Mouse (Mus musculus) midbrain, embryonic 12.5 days (tissue): ENCODE measurements around the gene Ccdc117. TPM values are rescaled to one million over a fixed set of nuclear protein-coding genes. Genes with fewer than 3 reads are reported as not detected.
A peak's percentile ranks its signal among the peaks of the same experiment; 100 is the strongest.

Experiments
- ATAC-seq: fragments of 200-750 bp; cut with Nextera tagmentation; 2 replicates; pipeline ENCODE4 v1.8.0; 2017; ENCODE audit warnings: low read depth, moderate TSS enrichment, moderate library complexity; ENCODE audit not compliant: low FRiP score
- H3K27ac ChIP-seq: fragments of 300-500 bp; sonication (generic); replicated peaks from 2 replicates; pipeline ENCODE4 v1.5.1; 2016; ENCODE audit warnings: mild to moderate bottlenecking
- H3K27me3 ChIP-seq: fragments of 300-500 bp; sonication (generic); 2 replicates; pipeline ENCODE4 v1.6.1; 2016; ENCODE audit warnings: mild to moderate bottlenecking
- H3K36me3 ChIP-seq: fragments of 300-500 bp; sonication (generic); 2 replicates; pipeline ENCODE4 v1.6.1; 2016
- H3K4me1 ChIP-seq: fragments of 300-500 bp; sonication (generic); 2 replicates; pipeline ENCODE4 v1.6.1; 2016
- H3K4me2 ChIP-seq: fragments of 300-500 bp; sonication (generic); replicated peaks from 2 replicates; pipeline ENCODE4 v1.6.1; 2016; ENCODE audit warnings: mild to moderate bottlenecking, moderate library complexity
- H3K4me3 ChIP-seq: fragments of 300-500 bp; sonication (generic); 2 replicates; pipeline ENCODE4 v1.5.1; 2016; ENCODE audit warnings: mild to moderate bottlenecking
- H3K9ac ChIP-seq: fragments of 300-500 bp; sonication (generic); replicated peaks from 2 replicates; pipeline ENCODE4 v1.6.1; 2016; ENCODE audit warnings: mild to moderate bottlenecking, moderate library complexity
- H3K9me3 ChIP-seq: fragments of 300-500 bp; sonication (generic); 2 replicates; pipeline ENCODE4 v1.6.1; 2016; ENCODE audit warnings: mild to moderate bottlenecking
- WGBS: fragments of 180-500 bp; shearing (Covaris S2); methylation state at CpG from one replicate; pipeline ENCODE4 v1.1.7; 2016; 5-methylcytosine and 5-hydroxymethylcytosine counted together
- polyA plus RNA-seq: library from polyadenylated mRNA; unstranded; fragments of >200 nt; fragmentation: Nextera tagmentation; extraction: Ambion mirVana; gene quantifications from 2 replicates; pipeline ENCODE4 v1.2.1, GENCODE M21; 2016

The Ccdc117 gene
- polyA plus RNA-seq, result 25.8 and 29.6 TPM in 2 replicates

DNA sequence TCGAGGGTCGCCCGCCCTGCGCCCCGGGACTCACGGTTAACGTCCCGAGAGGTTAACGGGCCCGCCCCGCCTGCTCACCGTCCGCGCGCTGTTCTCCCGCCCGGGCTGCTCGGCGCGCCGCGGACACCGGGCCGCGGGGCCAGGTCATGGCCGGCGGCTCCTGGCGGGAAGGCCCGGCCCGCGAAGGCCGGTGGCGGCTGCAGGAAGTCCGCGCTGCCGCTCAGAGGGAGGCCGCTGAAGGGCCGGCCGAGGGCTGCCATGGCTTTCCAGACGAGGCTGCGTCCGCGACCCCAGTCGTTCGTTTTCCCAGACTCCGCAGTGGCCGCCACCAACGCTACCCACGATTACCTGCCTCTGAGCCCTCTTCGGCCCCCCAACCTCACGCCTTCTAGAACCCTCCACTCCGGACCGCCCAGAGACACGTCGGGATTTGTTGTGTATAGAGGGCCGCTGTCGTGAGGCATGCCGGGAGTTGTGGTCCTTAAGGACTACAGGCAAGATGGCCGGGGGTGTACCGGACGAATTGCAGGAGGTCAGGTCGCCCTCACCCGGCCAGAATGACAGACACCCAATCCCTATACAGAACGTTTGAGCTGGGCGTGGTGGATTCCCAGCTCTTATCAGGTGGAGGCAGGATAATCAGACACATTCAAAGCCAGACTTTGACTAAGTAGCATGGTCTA, at the start of gene Ccdc117:
TSS of gene Ccdc117 (minus strand) at position 389 of the 683 bp plus-strand sequence.
- H3K27me3 ChIP-seq, result 0 out of 2 replicates have a peak, but pooled peaks cover 3% of the 10 kb centered on the region
- H3K4me2 ChIP-seq, result peak within 1 kb of the TSS; percentile 83
- H3K4me1 ChIP-seq, result peaks cover 14% of the 10 kb centered on the region
- H3K27ac ChIP-seq, result peak within 1 kb of the TSS; percentile 55
- peak; percentile 98 for ATAC-seq
- H3K9ac ChIP-seq, result peak within 1 kb of the TSS; percentile 76
- peaks cover 12% of the 10 kb centered on the region; the same call in 1 of the 2 replicates for H3K36me3 ChIP-seq
- no peaks in the 10 kb centered on the region for H3K9me3 ChIP-seq
- WGBS, result under 1% methylated on average over 65 of the region's 65 CpGs
- peak within 1 kb of the TSS; percentile 81 for H3K4me3 ChIP-seq

DNA sequence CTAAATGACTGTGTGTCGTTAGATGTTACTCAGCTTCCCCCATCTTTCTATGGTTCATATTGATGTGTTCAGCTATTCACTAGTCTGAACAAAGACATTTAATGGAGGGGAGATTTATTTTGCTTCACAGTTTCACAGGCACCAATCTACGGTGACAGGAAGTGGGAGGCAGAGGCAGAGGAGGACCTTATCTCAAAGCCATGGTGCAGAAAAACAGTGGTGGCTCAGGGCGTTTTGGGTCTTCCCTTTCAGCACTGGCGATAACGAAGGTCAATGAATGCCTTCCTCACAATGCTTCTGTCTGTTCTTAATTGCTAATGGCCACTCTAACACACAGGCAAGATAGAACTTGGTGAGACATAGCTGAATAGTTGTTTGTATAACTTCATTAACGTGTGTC, 33.1 kb upstream of the Ccdc117 start:
- ATAC-seq, result no peak
- no peaks in the 10 kb centered on the region for H3K9me3 ChIP-seq
- H3K27me3 ChIP-seq, result no peaks in the 10 kb centered on the region
- no peak overlapping the region for H3K27ac ChIP-seq
- no peaks in the 10 kb centered on the region for H3K36me3 ChIP-seq
- 82% methylated on average over 6 of the region's 6 CpGs for WGBS
- H3K4me1 ChIP-seq, result peaks cover 6% of the 10 kb centered on the region; the same call in 1 of the 2 replicates
- no peak overlapping the region for H3K4me3 ChIP-seq
- H3K4me2 ChIP-seq, result no peak overlapping the region
- no peak overlapping the region for H3K9ac ChIP-seq

DNA sequence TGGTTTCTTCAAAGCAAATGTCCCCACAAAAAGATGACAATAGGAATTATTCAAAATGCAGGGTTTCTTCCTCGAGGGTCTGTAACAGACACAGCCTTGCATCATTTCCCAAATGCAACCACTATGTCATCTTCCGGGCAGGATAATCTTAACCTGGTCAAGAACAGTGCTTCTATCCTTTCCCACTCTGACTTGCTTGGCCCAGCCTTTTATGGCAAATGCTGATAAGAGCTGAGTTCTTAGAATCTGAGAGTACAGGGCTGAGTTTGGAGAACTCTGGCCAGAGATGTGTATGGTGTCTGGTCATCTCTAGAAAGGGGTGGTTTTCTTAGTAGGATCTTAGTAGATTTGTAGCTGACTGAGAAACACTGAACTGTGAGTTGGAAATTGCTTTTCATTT, 31.8 kb upstream of the Ccdc117 start:
- no peak for ATAC-seq
- WGBS, result 85% methylated on average over 2 of the region's 2 CpGs
- Histone ChIP-seq H3K9me3 (no peaks in the 10 kb centered on the region), H3K4me2 (no peak overlapping the region), H3K27ac (no peak overlapping the region), H3K4me1 (peaks cover 6% of the 10 kb centered on the region; the same call in 1 of the 2 replicates), H3K36me3 (no peaks in the 10 kb centered on the region), H3K9ac (no peak overlapping the region), H3K27me3 (no peaks in the 10 kb centered on the region), H3K4me3 (no peak overlapping the region)

DNA sequence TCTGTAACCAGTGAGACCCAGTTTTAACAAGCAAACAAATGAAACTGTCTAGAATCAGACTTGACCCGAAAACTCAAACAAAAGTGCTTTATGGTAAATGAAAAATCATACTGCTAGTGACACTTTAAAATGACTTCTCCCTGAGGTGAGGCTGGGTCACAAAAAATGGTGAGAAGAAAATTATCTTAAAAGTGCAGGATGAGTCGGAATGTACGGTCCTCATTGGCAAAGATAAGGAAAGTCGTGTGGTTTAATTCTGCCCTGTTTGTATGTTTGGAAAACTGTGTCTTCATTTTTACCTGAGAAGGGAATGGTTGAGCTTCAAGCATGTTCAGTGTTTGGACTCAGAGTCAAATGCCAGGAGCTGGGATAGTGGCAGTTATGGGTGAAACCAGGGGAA, 29.9 kb upstream of the Ccdc117 start:
- Histone ChIP-seq H3K36me3 (no peaks in the 10 kb centered on the region), H3K4me3 (no peak overlapping the region), H3K27ac (no peak overlapping the region), H3K4me2 (no peak overlapping the region), H3K4me1 (no peaks in the 10 kb centered on the region), H3K9me3 (0 out of 2 replicates have a peak, but pooled peaks cover 3% of the 10 kb centered on the region), H3K9ac (no peak overlapping the region), H3K27me3 (no peaks in the 10 kb centered on the region)
- 97% methylated on average over 4 of the region's 4 CpGs for WGBS
- ATAC-seq, result no peak

DNA sequence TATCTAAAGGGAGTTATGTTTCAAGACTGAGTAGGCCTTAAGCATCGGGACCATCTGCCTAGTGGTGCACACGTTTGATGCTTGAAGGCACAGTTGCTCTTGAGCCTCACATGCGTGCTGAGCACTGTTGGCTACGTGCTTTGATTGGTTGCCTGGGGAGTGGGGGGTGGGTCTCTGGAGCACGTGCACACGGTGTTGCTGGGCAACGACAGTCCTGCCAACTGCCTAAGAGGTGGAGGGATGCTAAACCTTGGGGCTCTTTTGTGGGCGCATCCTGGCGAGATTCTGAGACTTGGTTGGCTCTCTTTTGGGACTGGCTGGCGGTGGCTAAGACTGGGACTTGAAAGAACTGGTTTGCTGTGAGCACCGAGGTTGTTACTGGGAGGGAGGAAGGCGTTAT, 27.5 kb upstream of the Ccdc117 start, which contains the start of gene Ankrd36:
TSS of gene Ankrd36 (plus strand) at position 211 of the 400 bp plus-strand sequence.
- Histone ChIP-seq H3K4me3 (no peak within 1 kb of the TSS), H3K9me3 (0 out of 2 replicates have a peak, but pooled peaks cover 3% of the 10 kb centered on the region), H3K4me2 (no peak within 1 kb of the TSS), H3K9ac (no peak within 1 kb of the TSS), H3K27ac (no peak within 1 kb of the TSS), H3K36me3 (no peaks in the 10 kb centered on the region), H3K27me3 (no peaks in the 10 kb centered on the region), H3K4me1 (no peaks in the 10 kb centered on the region)
- no peak for ATAC-seq
- WGBS, result 76% methylated on average over 12 of the region's 12 CpGs

DNA sequence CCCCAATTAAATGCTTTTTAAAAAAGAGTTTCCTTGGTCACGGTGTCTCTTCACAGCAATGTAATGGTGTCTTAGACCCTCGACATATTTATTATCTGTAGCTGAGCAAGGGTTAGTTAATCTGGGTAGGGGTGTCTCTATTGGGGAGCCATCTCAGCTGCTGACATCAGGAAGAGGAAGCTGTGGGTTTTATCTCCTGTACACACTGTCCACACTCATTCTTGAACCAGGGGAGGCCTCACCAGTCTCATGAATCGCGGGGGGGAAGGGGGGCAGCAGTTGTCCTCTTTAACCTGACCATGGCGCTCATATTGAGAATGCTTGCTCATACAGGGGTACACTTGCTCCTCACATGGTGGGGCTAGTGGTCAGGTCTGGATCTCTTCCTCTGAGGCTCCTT, 26.1 kb upstream of the Ccdc117 start:
- H3K4me3 ChIP-seq, result no peak overlapping the region
- H3K4me1 ChIP-seq, result peaks cover under 1% of the 10 kb centered on the region; the same call in 1 of the 2 replicates
- no peak overlapping the region for H3K27ac ChIP-seq
- H3K4me2 ChIP-seq, result no peak overlapping the region
- no peaks in the 10 kb centered on the region for H3K36me3 ChIP-seq
- no peak overlapping the region for H3K9ac ChIP-seq
- no peak for ATAC-seq
- 86% methylated on average over 5 of the region's 5 CpGs for WGBS
- 0 out of 2 replicates have a peak, but pooled peaks cover 4% of the 10 kb centered on the region for H3K27me3 ChIP-seq
- H3K9me3 ChIP-seq, result 0 out of 2 replicates have a peak, but pooled peaks cover 3% of the 10 kb centered on the region

DNA sequence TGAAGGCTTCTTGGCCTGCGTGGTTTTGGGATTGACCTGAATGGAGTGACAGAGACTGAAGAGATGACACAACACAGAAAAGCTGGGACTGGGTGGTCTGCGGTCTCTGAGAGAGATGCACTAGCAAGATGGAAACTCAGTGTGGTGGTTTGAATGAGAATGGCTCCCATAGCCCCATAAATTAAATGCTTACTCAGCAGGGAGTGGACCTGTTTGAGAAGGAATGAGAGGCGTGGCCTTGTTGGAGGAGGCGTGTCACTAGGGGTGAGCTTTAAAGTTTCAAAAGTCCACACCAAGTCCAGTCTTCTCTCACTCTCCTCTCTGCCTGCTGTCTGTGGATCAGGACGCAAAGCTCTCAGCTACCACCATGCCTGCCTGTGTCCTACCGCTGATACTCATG, 25.7 kb upstream of the Ccdc117 start:
- no peaks in the 10 kb centered on the region for H3K36me3 ChIP-seq
- 0 out of 2 replicates have a peak, but pooled peaks cover 4% of the 10 kb centered on the region for H3K27me3 ChIP-seq
- ATAC-seq, result no peak
- H3K9me3 ChIP-seq, result 0 out of 2 replicates have a peak, but pooled peaks cover 3% of the 10 kb centered on the region
- no peak overlapping the region for H3K4me2 ChIP-seq
- H3K27ac ChIP-seq, result no peak overlapping the region
- H3K4me3 ChIP-seq, result no peak overlapping the region
- H3K9ac ChIP-seq, result no peak overlapping the region
- 92% methylated on average over 6 of the region's 6 CpGs for WGBS
- H3K4me1 ChIP-seq, result peaks cover 5% of the 10 kb centered on the region

DNA sequence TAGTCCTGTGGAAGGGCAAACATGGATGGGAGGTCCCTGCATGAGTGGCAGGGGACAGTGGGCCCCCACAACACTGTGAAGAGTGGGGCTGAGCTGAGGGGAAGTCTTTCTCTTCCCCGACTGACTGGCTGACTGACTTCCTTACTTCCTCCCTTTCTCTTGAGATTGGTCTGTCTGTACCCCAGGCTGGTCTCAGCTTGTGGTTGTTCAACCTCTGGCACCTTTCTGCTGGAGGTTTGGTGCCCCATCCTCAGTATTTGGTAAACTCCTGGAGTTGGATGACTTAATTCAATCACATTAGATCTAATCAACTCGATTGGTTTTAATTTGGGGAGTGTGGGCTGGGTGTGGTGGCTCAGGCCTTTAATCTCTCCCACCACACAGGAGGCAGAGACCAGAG, 24.5 kb upstream of the Ccdc117 start:
- Histone ChIP-seq H3K4me1 (peaks cover 5% of the 10 kb centered on the region), H3K4me3 (no peak overlapping the region), H3K27me3 (peaks cover 6% of the 10 kb centered on the region; the same call in 1 of the 2 replicates), H3K4me2 (no peak overlapping the region), H3K9ac (no peak overlapping the region), H3K27ac (no peak overlapping the region), H3K36me3 (no peaks in the 10 kb centered on the region), H3K9me3 (0 out of 2 replicates have a peak, but pooled peaks cover 3% of the 10 kb centered on the region)
- WGBS, result 78% methylated on average over 2 of the region's 2 CpGs
- ATAC-seq, result no peak

DNA sequence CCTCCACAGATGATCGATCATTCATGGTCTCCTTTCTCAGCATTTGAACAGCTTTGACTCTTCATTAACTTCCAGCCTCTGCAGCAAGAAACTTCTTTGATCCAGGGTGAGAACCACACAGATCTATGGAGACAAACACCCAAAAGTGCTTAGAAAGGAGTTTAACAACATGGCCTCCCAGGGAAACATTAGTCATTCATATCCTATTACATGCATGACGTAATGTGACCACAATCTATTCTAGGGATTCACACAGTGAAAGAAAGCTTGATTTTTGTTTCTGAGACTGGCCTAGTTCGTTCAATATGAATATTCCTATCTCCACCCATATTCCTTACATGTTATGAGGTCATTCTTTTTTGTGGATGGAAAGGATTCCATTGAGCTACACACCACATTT, 23.6 kb upstream of the Ccdc117 start:
- Histone ChIP-seq H3K9ac (no peak overlapping the region), H3K27ac (no peak overlapping the region), H3K27me3 (peaks cover 7% of the 10 kb centered on the region; the same call in 1 of the 2 replicates), H3K4me1 (peaks cover 5% of the 10 kb centered on the region), H3K36me3 (no peaks in the 10 kb centered on the region), H3K9me3 (0 out of 2 replicates have a peak, but pooled peaks cover 3% of the 10 kb centered on the region), H3K4me2 (no peak overlapping the region), H3K4me3 (no peak overlapping the region)
- ATAC-seq, result no peak
- WGBS, result 78% methylated on average over 3 of the region's 3 CpGs

DNA sequence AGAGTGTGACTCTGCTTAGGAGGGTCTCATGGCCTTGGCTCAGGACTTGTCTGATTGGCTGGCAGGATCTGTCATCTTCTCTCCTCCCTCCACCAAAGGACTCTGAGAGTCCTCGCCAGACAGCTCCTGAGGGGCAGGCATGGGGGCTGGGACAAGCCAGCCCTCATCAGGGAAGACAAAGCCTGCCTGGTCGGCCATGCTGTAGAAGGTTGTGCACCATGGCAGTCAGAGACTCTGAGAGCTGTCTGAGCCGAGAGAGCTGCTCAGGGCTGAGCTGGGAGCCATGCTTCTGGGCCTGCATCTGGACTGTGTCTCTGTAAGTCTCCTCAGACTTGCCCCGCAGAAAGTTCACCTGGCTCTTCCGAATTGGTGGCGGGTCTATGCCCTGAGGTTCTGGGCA, 21.9 kb upstream of the Ccdc117 start:
- Histone ChIP-seq H3K36me3 (no peaks in the 10 kb centered on the region), H3K9me3 (0 out of 2 replicates have a peak, but pooled peaks cover 3% of the 10 kb centered on the region), H3K27ac (no peak overlapping the region), H3K4me1 (peaks cover 5% of the 10 kb centered on the region), H3K4me3 (no peak overlapping the region), H3K4me2 (no peak overlapping the region), H3K27me3 (peaks cover 7% of the 10 kb centered on the region; the same call in 1 of the 2 replicates), H3K9ac (no peak overlapping the region)
- ATAC-seq, result no peak
- whole genome bisulfite sequencing, result 60% methylated on average over 6 of the region's 6 CpGs

DNA sequence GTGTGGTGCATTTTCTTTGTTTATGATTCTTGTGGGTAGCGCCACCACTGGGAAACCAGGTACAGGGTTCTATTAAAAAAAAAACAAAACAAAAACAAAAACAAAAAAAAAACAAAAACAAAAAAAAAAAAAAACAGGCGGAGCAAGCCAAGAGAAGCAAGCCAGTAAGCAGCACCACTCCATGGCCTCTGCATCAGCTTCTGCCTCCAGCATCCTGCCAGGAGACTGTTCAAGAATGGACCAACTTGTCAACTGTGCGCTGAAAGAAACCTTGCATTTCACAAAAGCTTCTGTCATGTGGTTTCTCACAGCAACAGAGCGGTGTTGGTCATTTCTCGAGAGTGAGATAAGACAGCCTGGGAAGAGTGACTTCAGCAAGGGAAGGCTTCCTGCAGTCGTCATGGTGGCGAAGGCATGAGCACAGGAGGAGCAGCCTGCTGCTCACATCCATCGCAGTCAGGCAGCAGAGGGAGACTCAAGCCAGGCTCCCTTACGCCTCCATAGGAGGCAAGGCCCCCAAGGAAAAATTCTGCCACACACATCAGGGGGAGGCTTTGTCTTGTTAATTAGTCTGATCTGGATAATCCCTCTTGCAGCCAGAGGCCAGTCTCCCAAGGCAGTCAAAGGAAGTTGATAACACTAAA, 20.8 kb upstream of the Ccdc117 start:
- Histone ChIP-seq H3K9ac (no peak overlapping the region), H3K4me1 (peaks cover 5% of the 10 kb centered on the region), H3K4me3 (no peak overlapping the region), H3K9me3 (0 out of 2 replicates have a peak, but pooled peaks cover 2% of the 10 kb centered on the region), H3K27me3 (peaks cover 7% of the 10 kb centered on the region; the same call in 1 of the 2 replicates), H3K4me2 (peak overlapping the region; percentile 22; the same call in 1 of the 2 replicates), H3K27ac (no peak overlapping the region), H3K36me3 (no peaks in the 10 kb centered on the region)
- WGBS, result 19% methylated on average over 9 of the region's 9 CpGs
- ATAC-seq, result peak; percentile 83; the same call in 1 of the 2 replicates

DNA sequence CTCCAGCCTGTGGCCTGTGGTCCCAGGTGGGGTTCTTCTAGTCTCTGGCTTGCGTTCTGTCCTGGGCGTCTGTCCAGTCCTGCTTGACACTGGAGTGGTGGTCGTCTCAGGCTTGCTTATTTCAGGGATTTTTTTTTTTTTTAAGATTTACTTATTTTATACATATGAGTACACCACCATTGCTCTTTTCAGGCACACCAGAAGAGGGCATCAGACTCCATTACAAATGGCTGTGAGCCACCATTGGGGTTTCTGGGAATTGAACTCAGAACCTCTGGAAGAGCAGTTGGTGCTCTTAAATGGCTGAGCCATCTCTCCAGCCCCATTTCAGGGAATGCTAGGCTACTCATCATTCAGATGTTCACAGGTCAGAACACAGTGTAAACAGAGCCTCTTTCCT, 18.3 kb upstream of the Ccdc117 start:
- Histone ChIP-seq H3K9me3 (no peaks in the 10 kb centered on the region), H3K27ac (no peak overlapping the region), H3K27me3 (peaks cover 7% of the 10 kb centered on the region; the same call in 1 of the 2 replicates), H3K4me2 (no peak overlapping the region), H3K9ac (no peak overlapping the region), H3K4me3 (no peak overlapping the region), H3K4me1 (peaks cover 5% of the 10 kb centered on the region), H3K36me3 (no peaks in the 10 kb centered on the region)
- 90% methylated on average over 3 of the region's 3 CpGs for WGBS
- ATAC-seq, result no peak
